Mouse (Mus musculus): ENCODE measurements at regions not wholly inside any gene's neighbourhood (a gene's known extent, or its start where the extent isn't known, plus 50 kb on each side); places are given as distances from the start of the nearest gene placed in this dataset. TPM values are rescaled to one million over a fixed set of nuclear protein-coding genes. Genes with fewer than 3 reads are reported as not detected.

Small RNAs in the stretch of these regions (microRNA-seq; reads per million reads assigned to microRNA genes)
- not detected for gene Gm24933

All from midbrain, embryonic 16.5 days (tissue).